Mouse (Mus musculus): ENCODE results near the gene Nsdhl.

Nsdhl gene

DNA sequence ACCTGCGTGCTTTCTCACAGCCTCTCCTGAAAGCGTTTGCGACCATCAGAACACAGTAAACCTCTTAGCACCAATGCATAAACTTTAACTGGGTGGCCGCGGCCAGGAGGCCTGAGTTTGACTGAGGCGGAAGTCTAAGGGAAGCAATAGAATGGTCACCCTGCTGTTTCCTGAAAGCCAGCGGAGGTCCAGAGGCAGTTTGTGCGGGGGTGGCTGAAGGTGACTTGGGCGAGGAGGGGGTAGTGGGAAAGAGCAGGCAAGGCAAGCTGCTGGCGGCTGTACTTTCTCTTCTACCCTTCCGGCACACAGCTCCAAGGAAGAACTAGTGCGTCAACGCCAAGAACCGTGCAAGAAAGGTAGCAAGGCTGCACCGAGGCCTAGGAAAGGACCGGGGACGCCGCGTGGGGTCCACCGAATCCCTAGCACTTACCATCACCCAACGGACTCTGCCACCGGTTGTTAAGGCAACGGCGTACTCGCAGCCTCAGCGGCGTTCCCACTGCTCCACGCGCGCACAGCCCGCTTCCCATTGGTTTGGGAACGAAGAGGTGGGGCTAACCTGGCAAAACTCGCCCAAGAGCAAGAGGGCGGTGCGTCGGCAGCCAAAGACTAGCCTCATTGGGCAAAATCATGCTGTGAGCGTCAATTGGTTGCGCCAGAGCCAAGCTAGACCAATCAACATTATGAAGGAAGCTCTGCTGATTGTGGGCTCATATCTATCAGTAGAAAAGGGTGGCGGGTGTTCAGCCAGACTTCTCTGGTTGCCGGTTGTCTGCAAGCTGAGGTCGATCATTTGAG, at the start of gene Nsdhl, which contains the start of gene Cetn2:
Gene Nsdhl (plus strand): TSS at position 674 of the 798 bp plus-strand sequence.
Gene Cetn2 (minus strand): TSS at position 528 of the 798 bp plus-strand sequence.
- peak; percentile 88 for DNase-seq (ENCODE audit: low spot score)

DNA sequence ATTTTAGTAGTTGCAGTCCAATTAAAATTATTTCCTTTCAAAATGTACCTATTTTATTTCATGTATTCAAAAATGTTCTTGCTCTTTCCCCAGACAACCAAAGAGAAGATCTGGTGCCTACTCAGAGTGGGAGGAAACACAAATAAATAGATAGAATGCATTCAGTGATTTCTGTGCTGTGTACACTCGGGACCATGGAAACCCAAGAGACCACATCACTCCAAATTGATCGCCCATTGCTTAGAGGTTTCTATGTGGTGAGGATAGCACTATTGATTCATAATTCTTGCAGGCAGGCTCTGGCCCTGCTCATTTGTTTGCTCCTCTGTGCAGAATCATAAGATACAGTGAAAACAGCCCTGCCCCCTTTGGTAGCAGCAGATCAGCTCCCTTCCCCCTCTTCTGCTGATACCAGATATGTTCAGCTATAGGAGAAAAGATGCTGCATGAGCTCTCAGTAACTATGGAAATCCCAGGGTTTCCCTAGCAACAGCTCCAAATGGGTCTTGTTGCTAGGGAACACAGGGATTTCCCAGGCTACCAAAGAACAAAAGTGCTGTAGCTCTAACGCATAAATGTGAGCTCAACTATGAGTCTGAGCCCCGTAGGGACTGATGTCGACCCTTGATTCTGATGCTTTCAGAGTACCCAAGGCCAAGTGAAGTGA, 22.8 kb upstream of the Nsdhl start:
- peak; percentile 44 for DNase-seq (ENCODE audit: low spot score)

DNA sequence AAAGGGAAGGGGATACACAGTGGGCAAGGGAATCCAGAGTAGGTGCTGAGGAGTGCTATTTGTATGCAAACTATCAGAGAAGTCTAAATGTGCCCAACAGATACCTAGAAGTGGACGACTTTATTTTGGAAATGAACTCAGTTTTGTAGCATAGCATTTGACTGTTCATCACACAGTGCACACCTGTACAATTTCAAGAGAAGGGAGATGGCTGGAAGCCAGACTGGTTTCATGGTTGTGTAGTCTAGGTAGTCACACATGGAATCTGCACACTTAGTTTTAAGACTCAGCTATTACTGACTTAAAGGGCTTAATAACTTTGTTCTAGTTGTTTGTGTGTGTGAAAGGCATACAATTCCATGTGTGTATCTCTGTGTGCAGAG, 22.3 kb upstream of the Nsdhl start:
- DNase-seq (ENCODE audit: low spot score) = no peak

DNA sequence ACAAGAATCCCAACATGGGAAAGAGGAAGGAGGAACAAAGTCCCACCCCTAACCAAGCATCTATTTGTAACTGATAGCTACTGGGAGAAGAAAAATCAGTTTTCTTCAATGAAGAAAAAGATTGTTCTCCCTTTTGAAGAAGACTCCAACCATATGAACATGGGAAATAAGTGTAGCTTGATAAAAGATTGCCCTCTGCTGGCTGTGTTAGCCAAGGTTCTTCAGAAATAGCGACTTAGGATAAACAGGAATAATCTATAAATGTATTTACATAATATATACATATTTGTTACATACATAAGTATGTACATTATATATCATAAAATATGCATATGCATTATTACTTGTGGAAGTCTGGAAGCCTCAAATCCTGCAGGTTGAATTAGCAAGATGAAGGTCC, 15.8 kb upstream of the Nsdhl start:
- DNase-seq (ENCODE audit: low spot score) = no peak

DNA sequence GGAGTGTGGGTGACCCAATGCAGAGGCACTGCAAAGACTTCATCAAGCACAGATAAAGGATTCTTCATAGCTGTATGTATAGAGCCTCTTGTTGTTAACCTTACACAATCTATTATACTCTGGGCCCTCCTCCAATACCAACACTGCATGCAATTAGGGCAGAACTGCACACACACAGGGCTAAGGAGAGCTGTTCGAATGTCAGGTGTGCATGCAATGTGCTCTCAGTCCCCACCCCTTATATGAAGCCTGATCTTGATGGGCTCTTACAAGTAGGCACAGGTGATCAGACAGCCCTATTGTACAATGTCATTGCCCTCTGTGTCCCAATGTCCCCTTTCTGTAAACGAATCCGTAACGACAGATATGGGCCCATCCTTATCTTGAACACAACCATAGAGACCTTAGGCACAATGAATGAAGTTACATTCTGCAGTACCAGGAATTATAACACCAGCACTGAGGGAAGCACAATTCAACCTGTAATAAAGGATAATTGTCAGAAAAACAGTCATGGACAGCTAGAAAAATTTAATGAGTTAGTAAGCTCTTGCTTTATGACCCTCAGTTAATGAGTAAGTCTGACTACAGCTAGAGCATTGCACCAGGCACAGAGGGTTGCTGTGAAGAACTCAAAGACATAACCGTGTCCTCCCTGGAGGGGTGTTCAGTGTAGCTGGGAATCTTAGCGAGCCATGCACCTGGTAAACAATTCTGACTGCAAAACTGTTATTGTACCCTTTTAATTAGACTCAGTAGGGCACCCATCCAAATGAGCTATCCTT, 10.5 kb upstream of the Nsdhl start:
- no peak for DNase-seq (ENCODE audit: low spot score)

DNA sequence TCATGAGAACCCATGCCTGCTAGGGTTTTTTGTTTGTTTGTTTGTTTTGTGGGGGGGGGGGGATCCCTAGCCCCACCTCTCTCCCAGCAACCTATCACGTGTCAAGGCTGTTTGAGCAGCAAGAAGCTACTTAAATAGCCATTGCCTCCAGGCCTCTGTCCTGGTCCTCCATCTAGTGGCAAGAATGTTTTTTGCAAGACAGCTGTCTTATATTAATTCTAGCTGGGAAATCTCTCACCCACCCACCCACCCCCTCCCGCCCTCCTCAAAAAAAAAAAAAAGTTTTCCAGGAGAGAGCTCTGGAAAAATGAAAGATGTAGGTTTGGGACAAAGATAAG, 10.0 kb upstream of the Nsdhl start:
- peak; percentile 15 for DNase-seq (ENCODE audit: low spot score)

DNA sequence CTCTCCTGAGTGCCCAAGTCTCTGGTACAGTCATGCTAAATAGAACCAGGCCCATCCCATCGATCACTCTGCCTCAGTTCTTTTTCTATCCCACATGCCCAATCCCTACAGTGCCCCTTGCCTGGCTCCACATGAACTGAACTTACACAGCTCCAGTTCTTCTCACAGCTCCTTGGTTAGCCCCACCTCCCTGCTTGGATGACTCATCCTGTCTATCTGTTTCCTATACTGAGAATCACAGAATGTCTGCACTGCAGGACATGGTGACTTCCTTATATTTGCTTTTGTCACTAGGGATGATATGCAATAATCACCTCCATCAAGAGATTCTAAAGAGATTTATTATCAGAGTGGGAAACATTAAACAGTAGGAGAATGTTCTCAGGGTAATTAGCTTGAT, 6.7 kb upstream of the Nsdhl start:
- DNase-seq (ENCODE audit: low spot score) = no peak

DNA sequence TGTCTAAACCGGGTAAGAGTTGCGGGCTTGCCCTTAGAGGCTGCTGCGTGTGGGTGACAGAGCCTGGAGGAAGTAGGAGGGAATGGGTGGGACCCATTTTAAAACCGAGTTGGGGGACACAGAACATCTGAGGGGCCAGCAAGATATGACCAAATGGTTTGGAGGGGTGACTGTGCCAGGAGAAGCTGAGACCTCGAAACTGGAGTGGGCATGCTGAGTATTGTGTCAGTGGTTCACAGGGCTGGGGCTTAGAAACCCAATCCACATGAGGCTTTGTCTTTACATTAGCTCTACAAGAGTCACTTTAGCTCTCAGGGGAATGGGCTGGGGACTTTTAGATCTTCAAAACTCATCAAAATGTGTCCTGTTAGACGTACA, 314 bp downstream of the Nsdhl start:
- no peak for DNase-seq (ENCODE audit: low spot score)

DNA sequence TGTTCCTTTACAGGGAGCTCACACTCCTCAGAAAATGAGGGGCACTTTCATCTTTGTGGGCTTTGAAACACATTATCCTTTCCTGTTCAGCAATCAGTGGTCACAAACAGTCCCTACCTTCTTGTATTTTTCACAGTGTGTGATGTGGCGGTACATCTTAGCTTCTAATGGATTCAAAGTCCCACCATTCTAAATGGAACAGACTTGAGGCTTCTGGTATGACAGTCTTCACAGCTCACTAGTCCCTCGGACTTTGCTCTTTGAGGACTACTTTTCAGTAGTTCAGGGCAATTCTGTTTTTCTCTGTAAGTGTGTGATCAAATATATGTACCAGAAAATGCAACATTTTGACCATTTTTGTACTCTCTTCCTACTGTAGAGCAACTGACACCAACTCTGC, 3.0 kb downstream of the Nsdhl start:
- no peak for DNase-seq (ENCODE audit: low spot score)

DNA sequence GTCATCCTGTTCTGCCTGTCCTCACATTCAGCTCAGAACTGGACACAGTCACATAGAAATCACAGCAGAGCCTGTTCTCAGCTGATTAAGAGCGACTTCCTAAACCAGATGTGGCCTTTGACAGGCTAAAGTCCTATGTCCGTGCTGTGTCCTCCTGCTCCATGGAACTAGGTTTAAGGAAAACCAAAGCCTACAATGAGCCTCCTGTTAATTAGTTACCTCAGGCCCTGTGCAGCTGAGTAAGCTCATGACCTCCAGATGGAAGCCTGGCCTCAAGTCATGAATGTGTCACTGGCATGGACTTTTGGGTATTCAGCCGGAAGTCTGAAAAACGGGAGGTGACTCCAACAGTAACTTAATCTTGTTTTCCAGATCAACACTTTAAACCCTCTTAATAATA, 35.1 kb downstream of the Nsdhl start:
- no peak for DNase-seq (ENCODE audit: low spot score)

DNA sequence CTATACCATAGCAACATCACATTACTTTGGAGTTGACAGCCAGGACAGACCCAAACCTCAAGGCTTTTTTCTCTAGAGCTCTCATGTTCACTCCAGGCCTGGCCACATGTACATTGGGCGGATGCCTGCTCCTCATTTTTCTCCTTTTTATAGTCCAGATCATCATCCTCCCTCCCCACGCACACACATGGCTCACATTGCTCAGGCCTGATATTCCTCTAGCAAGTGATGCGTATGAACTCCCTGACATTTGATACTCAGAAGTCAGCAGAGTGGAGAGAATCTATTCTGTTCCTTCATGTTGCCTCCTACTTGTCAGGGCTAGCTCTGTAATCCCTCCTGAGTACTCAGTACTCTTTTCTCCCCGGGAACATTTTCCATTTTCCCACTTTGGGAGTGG, 38.1 kb downstream of the Nsdhl start:
- DNase-seq (ENCODE audit: low spot score) = no peak

DNA sequence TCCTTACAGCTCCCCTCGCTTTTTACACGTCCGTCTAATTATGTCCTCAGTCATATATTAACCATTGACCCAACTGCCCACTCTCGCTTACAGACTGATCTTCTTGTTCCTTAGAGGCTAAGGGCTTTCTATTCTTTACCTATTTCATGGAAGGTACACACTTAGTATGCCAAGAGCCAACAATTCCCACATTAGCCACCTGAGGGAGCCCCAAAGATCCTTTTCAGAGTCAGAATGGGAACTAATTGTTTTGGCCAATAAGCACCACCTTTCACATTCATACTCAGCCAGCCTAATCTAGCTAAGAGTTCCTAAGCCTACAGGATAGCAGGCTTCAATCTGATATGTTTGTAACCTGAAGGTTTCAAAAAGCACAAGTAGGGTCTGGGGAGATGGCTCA, 42.1 kb downstream of the Nsdhl start:
- DNase-seq (ENCODE audit: low spot score) = peak; percentile 19

DNA sequence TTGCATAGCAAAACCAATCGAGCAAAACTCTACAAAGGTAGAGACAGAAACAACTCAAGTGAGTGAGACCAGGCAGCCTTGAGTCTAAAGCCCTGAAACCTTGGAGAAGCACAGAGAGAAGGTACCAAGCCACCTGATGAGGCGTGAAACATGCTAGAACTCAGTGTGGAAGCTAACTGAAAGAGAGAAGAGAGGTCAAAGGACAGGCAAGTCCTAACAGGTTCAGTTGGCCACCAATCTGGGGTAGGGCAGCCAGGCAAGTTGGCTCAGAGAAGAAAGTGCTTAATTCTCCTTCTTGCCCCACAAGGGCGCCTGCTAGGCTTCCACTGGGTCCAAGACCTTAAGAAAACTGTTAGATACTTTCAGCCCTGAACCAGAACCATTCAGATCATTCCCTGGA, 43.2 kb downstream of the Nsdhl start:
- no peak for DNase-seq (ENCODE audit: low spot score)

DNA sequence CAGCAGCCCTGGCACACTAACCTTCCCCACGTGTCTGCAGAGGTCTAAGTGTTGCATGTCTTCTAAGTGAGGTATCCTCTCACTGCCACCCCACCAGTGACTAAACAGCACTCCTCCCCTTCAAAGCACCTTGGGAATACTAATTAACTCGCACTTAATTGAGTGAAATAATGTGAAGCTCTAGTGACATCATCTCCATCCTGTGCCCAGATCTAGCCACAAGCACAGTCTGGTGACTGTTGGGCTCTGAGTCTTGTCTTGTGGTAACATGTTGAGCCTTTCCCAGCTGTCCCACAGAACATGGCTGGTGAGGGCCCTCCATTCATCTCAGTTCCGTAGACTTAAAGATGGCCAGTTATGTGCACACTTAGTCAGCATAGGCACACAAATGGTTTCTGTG, 44.4 kb downstream of the Nsdhl start:
- DNase-seq (ENCODE audit: low spot score) = no peak

DNA sequence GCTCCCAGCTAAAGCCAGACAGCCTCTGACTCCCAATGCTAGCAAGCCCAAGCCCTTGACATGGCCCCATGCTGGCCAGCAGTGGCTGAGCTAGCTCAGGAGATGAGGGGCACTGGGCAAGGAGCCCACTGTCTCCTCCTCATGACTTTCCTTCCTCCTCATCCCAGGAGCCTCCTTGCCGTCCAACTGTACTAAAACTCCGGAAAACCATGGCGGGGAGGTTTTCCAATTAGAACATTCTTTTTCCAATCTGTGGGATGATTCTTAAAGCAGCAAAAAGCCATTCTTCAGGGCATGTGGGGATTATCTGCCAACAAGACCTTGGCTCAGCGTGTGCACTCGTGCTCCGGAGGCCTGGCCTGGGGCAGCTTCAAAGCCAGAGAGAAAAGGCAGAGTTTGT, 64.5 kb downstream of the Nsdhl start:
- no peak for DNase-seq (ENCODE audit: low spot score)

DNA sequence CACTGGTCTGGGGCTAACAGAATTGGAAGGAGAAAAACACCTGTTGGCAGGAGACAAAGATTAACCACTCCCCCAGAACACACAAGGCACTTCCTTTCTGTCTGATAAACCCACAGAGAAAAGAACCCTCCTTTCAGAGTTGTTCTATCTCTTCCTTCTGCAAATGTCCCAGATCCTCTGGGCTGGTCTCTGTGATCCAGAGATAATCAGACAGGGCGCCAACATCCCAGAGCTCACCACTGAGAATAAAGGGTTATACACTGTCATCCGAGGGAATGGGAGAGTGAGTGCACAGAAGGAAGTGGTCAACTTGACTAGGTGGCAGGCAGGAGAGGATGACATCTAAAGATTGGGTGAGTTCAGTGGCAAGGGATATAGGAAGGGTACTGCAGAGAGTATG, 67.2 kb downstream of the Nsdhl start:
- DNase-seq (ENCODE audit: low spot score) = no peak

DNA sequence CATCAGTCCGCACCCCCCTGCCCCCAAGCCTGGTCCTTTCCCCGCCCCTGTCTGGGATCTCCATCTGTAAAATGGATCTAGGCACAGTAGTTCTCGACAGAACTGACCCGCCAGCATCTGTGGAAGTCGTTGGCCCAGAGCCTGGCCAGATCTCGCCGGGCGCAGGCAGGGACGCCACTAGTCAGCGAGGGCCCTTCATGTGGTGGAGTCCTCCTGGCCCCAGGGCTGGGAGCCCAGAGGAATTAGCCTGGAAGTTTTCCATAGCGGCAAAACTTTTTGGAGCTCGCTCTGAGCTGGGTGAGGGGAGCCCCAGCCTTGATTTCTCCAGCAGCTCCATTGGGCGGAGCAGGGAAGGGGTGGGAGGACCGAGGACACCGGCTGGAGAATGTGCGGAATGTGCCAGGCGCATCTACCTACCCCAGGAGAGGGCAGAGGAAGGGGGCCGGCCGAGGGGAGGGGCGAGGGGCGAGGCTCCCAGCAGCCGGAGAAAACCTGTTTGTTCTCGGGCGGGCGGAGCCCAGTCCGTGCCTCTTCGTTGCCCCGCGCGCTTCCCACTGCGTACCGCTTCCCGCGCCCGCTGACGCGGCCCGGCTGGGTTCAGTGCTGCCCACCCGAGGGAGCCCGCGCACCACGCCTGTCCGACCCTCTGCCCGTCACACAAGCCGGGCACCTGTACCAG, 68.6 kb downstream of the Nsdhl start, which contains the start of gene Zfp185:
Gene Zfp185 (plus strand): TSS at position 499 of the 679 bp plus-strand sequence.
- no peak for DNase-seq (ENCODE audit: low spot score)

DNA sequence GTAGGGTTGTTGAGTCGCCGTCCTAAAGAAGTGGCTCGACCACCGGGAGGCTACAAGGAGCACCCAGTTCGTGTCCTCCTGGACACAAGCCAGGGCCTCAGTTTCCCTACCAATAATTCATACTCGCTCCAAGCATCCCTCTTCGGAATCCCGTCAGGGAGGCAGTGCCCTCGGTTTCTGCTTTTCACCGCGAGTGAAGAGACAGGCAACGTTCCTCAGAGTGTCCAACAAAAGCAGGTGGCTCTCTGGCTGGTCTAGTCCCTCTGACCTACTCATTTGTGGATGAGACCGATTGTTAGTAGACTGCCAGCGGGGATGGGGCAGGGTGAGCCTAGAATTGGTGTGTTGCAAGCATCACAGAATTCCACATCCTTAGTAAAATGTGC, 69.2 kb downstream of the Nsdhl start:
- DNase-seq (ENCODE audit: low spot score) = no peak

DNA sequence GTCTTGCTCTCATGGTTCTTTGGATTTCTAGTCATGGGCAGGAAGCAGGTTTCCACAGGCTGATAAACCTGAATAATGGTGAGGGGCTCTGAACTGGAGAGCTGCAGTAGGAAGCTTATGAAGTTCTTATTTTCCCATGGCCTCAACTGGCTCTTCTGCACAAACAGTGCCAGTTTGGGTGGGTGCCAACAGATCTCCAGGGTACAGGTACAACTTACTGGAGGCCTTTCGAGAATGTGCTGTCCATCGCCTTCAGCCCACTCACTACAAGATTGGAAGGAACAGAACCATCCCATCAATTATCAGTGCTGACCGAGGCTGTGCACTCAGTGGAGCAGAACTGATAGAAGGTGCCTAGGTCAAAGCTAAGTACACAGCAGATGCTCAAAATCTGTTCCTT, 70.1 kb downstream of the Nsdhl start:
- no peak for DNase-seq (ENCODE audit: low spot score)

DNA sequence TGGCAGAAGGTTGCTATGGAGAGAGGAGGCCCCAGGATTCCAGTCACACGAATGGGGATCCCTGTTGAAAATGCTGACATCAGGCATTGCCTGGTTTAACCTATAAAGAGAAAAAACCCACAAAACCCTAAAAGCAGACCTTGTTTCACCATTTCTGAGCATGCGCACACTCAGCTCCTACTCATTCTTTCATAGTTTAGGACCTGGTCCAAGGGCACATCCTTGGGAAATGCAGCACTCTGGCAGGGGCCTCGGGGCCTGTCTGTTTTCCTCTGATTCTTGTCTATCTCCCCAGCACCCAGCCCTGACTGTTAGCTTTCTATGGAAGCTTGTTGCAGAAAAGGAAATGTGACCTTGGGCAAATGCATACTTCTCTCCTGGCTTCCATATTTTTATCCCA, 72.2 kb downstream of the Nsdhl start:
- DNase-seq (ENCODE audit: low spot score) = no peak

DNA sequence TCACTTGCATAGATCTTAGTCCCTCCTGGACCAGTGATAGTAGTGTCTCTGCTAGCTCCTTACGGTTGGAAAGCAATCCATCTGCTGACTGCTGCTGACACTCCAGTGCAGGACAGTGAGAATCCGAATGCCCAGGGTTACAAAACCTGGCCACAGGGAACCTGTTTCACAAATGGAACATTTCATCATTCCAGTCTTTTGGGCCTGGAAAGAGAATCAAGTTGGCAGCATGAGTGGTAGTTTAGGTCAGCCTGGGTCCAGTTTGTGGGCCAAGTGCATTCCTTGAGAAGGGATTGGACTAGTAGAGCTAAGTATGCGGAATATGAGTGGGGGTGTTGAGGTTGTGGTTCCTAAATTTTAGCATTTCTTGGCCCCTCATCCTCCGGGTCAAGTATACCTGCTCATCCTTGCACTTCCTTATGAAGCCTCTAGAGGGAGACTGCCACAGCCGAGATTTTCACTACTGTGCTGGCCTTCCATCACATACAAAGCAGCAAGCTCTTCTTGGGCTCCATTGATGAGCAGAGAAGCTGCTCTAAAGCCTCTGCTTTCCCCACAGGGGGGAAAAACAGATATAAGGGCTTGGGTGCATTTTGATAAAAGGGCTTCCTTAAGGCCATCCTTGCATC, 74.0 kb downstream of the Nsdhl start:
- no peak for DNase-seq (ENCODE audit: low spot score)

DNA sequence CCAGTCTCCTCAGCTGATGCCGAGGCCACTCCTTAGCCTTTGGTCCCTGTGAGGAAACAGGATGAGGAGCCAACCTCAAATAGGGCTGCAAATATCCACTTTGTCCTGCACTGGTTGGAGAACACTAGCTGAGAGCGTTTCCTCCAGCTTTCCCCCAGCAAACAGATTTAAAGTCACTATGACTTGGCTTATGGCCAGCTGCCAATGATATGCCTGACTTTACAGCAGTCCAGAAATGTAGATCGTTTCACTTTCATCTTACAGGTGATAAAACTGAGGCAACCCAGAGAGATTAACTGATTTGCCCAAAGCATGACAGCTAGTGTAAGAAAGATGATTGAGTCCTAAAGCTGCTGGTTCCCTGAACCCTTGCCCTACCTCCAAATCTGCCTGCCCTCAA, 77.2 kb downstream of the Nsdhl start:
- DNase-seq (ENCODE audit: low spot score) = no peak
